Mouse (Mus musculus): ENCODE measurements at regions not wholly inside any gene's neighbourhood (a gene's known extent, or its start where the extent isn't known, plus 50 kb on each side); places are given as distances from the start of the nearest gene placed in this dataset.

DNA sequence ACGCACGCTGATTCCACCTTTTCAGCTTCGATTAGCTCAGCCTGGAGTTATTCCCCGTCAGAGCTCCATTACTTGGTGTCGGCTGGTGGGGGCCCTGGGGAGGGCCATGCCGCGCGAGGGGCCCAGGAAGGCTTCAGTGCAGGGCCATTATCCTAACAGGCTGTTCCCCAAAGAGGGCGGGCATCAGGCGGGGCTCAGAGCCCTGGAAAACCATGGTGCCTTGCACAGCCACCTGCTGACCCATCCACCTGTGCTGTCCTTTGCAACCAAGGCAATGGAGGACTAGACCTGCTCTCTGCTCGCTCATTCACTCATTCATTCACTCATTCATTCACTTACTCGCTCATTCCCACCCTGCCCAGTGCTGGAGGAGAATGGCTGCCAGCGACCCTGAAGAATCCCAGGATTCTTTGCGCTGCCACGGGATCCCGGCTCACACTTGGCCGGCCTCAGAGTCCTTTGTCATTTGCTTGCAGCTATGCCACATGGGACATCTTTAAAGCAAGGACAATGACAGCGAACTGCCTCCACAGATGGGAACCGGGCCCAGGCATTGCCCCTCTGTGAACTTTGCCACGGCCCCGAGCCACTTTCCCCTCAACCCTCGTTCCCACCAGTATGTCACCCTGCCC lies 78.6 kb upstream of the Nkx1-1 start:
- DNase-seq = peak; percentile 49

DNA sequence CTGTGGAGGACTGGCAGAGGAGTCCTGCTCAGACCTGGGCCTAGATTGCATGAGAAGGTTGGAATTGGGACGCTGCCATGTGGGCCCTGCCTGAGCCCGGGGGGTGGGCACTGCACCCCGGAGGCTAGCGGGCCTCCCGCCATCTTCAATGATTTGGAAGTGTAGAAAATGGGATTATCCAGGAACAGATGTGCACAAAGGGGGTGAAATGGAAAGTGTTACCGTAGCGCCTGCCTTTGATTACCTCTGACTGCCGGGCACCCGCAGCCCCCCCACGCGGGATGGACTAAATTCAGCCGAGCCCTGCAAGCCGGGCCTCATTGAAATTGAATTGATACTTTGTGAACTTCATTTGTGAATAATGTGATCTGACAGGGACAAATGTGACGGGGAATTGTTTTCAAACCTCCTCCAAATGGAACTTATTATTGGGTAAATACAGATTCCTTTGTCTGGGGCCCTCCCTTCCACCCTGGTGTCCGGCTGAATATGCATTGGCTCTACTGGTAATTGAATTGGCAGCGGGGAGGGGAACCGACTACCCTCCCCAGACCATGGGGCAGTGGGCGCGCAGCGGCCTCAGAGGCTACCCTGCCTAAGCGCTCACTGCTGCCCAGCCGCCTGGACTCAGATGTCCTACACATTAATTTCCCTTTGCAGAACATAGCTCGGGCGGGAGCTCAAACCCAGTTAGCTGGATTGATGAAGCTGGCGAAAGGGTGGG lies 77.9 kb upstream of the Nkx1-1 start:
- peak; percentile 52 for DNase-seq

- peak; percentile 72 for DNase-seq
These were observed 72.0 kb upstream of the Nkx1-1 start for GRCm38 (mm10) chr5:33505786-33506185.

DNA sequence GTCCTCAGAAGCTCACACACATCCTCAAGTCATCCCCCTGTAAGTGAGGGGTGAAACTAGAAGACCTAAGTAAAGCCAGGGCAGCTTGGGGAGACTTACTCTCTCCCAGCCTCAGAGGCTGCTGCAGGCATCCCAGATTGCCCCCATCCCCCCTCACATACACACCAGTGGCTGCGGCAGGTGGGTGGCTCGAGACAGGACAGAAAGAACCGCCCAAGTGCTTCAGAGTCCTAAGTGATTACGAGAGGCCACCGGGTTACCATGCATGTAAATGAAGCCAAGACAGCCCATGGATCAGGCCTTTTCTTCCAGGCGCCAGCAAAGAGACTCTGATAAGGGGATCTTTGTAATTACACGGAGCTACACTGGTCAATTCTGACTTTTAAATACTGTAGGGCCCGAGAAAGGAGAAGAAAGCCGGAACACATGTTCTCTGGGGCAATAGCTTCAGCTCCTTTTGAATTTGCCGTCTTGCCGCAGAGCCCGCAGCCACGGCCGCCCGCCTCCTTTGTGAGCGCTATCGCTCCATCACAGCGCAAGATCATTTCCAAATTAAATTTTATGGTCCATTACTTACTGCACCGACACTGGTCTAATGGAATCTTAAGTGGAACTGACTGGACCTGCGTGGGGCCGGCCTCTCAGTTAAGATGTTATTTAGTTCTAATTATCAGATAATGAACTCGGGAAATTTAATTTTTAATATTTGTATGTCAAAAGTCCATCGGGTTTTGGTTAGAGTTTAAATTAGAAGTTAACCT lies 68.1 kb upstream of the Nkx1-1 start:
- DNase-seq = peak; percentile 47

DNA sequence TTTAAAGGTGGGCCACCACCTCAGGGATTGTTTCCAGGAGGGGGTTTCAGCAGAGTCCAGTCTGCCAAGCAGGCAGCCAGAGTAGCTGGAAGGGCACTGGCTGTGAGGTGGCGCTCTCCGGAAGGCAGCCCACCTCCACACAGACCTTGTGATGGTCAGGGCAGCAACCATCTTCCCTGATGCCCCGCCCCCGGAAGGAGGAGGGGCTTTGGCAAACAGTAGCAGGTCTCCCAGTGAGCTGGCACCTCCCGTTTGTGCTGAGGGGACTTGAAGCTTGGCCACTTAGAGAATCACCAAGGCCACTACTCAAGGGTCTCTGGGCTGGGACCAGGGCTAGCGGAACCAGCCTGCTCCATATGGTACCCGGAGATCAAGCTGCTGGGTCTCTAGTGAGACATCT lies 67.4 kb upstream of the Nkx1-1 start:
- DNase-seq = no peak

DNA sequence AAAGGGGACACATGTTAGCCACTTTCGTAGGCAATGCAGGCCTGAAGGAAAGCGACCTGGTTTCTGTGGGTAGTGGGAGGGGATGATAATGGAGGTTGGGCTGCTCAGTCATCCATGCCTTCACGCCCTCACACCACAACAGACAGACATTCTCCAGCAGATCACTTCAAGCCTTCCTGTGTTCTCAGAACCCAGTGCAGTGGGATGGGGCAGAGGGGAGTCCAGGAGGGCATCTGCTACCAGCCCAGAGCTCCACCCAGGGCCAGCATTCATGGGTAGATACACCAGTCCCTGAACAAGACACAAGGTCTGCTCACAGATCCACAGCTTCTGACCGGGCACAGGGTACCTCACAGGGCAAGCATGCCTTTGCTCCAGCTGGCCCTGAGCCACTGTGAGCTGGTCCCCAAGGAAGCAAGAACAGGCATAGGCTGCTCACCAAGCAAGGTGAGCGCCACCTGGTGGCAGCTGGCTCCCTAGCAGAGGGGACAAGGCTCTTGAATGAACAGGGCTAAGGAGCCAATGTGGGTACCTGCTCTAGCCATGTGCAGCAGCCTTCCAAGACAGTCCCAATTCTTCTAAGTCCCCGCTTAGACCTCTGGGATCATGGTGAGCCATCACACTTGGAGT lies 62.2 kb upstream of the Nkx1-1 start:
- peak; percentile 93 for DNase-seq

GRCm38 (mm10) chr5:33495276-33495675 lies 61.5 kb upstream of the Nkx1-1 start:
- DNase-seq = no peak

GRCm38 (mm10) chr5:33492604-33493315 lies 59.0 kb upstream of the Nkx1-1 start:
- DNase-seq = no peak

GRCm38 (mm10) chr5:33489286-33489685 lies 55.5 kb upstream of the Nkx1-1 start:
- no peak for DNase-seq

DNA sequence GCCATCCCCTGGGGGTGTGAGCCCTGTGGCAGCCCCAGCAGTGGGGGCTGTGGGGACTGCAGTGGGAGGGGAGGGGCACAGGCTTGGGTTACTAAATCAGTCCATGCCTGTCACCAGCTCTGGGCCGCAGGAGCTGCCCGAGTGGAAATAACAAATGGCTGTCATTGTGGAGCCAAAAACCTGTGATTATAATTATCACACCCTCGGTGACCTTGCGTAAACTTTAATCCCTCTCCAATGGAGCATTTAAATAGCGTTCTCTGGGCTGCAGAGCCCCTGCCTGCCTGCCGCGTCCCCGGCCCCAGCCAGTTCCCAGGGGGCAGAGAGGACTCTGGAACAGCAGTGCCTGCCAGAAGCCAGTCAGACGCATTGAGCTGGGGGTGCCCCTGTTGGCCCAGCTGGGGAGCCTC lies 54.4 kb upstream of the Nkx1-1 start:
- peak; percentile 40 for DNase-seq

DNA sequence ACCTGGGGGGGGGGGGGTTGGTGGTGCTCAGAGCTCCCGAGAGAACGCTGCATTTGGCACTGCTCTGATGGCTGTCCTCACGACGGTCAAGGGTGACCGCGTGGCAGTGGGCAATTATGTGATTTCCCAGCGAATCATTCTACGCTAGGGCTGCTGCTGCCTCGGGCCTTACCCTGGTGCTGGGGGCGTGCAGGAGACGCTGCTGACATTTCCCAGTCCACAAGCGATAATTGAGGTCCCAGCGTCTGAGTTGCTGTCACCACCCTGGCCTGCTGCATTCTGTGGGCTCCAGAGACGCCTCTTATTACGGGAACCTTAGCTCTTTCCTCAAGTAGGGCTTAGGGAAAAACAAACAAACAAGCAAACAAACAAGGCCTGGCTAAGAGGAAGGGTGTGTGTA lies 52.0 kb upstream of the Nkx1-1 start:
- no peak for DNase-seq
